Mouse (Mus musculus) brain, embryonic 18.5 days (tissue): ENCODE data around the gene Gm26938.
A peak's percentile ranks its signal among the peaks of the same experiment; 100 is the strongest.

Experiments
- DNase-seq: peaks from one replicate; pipeline ENCODE4 v3.0.0-alpha.2; 2012; ENCODE audit warnings: low read depth, low spot score

Gm26938 gene

GRCm38 (mm10) chr5:139794137-139794536 lies 32.1 kb downstream of the Gm26938 start:
- DNase-seq: no peak

- DNase-seq: no peak
These were observed 32.7 kb downstream of the Gm26938 start for GRCm38 (mm10) chr5:139793338-139794089.

DNA sequence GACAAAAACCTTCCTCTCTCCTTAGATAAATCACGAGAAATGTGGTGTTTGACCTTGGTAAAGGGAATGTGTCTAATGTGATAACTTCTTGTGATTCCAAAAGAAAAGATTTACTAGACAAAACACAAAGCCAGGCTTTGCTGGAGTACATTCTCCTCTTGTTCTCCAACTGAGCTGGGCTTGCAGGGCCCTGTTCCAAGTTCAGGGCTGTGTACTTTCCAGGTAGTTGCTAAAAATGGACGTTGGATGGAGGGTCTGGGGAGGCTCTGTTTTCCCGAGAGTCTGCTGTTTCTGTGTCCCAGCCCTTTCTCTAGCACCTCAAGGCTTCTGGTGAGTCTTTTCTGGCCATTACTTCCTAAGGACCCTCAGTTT lies 33.3 kb downstream of the Gm26938 start:
- DNase-seq: no peak

DNA sequence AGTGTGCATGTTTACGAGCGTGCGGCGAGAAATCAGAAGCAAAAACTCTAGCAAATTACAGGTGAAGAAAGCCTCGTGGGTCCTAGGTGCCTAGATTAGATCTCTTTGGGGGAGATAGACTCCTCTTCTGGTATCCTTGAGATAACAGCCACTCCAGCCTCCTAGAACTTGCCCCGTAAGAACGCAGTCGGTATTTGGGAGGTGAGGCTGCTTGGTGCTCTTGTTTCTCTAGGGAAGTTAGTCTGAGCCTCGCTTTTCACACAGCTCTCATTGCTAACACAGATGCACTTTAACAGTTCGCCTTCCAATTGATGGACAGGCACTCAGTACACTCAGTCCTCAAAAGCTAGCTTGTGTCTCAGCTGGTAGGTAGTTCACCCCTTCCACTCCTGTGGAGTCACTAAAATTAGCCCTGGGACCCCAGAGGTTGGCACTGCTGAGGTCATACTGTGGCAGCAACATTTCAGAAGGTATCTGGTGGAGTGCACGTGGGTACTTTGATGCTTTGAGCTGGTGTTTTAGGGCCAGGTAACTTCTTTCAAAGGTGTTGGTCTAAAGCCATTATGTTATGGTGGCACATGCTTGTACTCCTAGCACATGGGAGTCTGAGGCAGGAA lies 33.9 kb downstream of the Gm26938 start:
- no peak for DNase-seq

DNA sequence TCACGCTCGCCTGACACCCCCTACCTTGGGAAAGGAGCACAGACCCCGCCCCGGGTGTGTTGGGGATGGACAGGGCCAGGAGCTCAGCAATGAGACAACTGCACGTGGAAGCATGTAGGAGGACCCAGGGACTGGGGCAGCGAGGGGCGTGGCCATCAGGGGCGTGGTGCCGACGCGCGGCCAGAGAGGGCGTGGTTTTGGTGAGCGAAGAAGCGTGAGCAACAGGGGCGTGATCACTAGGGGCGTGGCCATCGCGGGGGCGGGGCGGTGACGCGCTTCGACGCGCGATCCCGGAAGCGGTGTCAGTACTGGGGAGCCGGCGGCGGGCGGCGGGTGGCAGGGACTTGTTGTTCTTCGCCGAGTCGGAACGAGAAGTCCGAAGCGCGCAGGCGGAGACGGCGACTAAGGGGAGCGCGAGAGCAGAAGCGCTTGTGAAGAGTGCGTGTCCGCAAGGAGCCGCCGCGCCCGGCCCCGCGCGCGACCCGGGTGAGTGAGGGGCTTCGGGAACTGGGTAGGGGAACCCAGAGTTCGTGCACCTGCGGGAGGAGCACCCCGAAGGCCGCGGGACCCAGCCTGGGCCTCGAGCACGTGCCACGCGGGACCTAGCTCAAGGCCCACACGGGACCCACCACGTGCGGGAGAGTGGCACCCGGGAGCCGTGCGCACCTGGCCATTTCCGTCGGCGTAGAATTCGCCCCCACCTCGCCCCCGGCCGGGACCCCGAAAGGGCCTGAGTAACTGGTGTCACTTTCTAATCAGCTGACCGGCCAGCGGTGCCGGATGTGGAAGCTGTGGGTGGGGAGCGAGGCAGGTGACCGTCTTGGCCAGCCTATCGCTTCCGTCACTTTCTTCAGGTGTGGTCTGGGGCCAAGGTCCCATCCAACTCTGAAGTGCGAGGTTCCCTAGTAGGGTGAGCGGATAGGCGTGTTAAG lies 34.7 kb downstream of the Gm26938 start, which contains the start of gene Mafk:
TSS of gene Mafk (plus strand) at position 287 of the 932 bp plus-strand sequence.
- DNase-seq: peak; percentile 51

DNA sequence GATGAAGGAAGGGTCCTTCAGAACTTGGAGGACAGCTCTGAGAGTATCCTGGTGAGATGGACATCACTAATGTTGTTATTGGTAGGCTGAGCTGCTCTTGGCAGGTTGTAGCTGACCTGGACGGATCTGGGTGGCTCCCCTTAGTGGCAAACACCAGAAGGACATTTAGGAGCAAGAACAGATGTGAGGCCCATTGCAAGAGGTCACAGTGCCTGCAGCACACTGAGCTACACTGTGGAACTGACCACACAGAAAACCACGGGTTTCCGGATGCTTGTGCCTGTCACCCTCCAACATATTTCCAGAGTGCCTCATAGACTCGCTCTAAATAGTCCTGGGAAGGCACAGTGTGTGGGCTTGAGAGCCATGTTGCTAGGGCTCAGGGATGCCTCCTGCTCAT lies 36.7 kb downstream of the Gm26938 start:
- DNase-seq: no peak

- DNase-seq: no peak
These were observed 44.8 kb downstream of the Gm26938 start for GRCm38 (mm10) chr5:139781406-139781805.

DNA sequence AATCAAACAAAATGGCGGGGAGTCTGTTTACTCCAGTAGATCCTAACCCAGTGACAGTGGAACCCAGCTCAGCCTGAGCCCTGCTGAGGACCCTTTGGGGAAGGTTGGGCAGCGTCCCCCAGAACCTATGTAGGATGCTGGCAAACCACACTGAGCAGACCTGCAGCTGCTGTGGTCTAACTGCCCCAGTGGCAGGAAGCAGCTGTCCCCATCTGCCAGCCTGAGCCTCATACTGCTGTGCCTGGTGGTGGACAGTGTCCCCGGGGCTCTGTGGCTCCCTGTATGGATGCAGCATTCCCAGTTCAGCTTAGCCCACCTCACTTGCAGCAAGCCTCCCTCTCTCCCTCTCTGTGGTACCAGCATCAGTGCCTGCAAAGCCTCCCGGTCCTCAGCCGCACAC lies 49.2 kb downstream of the Gm26938 start:
- no peak for DNase-seq

DNA sequence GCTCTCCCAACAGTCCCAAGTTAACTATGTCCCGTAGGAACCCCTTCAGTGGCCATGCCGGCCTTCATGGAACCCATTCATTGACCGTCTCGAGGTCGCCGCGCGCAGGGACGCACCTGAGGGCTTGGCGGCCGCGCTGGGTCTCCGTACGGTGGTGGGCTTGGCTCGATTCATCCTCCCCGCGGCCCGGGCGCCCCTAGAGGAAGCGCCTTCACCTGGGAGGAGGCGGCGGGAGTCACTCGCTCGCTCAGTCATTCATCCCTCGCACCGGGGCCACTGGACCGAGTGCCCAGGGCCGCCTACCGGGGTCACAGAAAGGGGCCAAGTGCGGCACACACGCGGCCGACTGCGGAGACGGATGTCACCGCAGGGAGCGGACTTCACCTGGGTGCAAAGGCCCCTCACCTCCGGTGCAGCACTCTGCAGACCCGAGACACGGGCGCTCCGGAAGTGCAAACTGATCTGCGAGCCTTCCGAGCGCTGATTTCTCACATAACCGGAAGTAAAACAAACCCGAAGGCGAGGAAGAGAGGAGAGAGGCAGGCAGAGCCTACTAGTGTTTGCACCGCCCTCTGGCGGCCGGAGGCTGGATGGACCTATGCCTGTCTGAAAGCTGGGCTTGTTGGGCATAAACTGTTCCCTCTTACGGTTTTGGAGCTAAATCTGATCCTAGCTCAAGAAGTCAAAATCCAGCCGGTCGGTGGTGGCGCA lies 50.8 kb downstream of the Gm26938 start, which contains the start of gene Ints1:
TSS of gene Ints1 (minus strand) at position 459 of the 711 bp plus-strand sequence.
- DNase-seq: peak; percentile 87

DNA sequence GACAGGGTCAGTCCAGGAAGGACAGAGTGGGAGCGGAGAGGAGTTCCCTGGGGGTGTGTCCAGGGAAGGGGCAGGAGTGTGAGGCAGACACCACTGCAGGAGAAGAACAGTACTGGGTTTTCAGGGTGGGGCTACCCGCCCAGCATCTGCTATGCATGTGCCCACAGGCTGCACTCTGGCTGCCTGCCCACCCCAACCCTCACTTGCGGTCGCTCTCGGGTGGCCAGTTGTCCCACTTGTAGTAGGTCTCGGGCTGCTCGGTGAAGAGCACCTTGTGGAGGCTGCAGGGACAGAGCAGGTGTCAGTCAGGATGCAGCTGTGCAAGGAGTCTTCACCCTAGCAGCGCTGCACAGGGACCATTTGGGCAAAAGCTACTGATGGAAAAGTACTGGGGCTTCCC lies 58.0 kb downstream of the Gm26938 start:
- DNase-seq: no peak

DNA sequence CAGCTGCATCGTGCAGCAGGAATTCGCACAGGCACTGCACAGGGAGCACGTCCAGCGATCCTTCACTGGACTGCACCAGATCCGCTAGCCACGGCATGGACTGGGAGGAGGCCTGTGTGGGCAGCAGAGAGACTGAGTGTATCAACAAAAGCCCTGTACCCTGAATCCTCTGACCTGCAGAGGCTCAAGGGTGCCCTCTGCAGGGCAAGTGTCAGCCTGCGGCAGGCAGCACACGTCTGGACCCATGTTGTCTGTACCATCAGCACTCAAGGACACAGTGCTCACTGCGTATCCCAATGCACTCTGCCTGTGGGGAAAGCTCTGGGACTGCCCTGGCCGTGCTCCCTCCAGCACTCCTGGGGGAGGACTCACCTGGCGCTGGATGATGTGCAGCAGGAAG lies 61.9 kb downstream of the Gm26938 start:
- DNase-seq: no peak

DNA sequence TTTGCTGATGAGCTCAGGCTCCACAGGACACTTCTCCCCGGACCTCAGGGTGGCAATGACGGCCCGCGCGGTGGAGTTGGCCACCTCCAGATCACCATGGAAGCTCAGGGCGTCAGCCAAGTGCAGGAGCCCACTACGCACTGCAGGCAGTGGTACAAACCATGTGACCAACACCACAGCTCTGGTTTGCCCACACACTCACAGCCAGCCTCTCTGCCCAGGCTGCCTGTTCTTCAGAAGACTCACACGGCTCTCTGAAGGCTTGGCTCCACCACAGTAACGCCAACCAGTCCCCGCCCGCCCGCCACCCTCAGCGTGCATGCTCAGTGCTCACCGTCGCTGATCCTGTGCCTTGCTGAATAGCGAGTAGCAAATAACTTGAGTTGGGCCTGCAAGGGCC lies 68.1 kb downstream of the Gm26938 start:
- no peak for DNase-seq
